Mouse (Mus musculus): ENCODE data around the gene Cdk5r1. TPM values are rescaled to one million over a fixed set of nuclear protein-coding genes. Genes with fewer than 3 reads are reported as not detected.
A peak's percentile ranks its signal among the peaks of the same experiment; 100 is the strongest.

Gene Cdk5r1
- total and polyA plus RNA-seq, 3 experiments, result 2.8 to 23.3 (median 3.5) TPM

DNA sequence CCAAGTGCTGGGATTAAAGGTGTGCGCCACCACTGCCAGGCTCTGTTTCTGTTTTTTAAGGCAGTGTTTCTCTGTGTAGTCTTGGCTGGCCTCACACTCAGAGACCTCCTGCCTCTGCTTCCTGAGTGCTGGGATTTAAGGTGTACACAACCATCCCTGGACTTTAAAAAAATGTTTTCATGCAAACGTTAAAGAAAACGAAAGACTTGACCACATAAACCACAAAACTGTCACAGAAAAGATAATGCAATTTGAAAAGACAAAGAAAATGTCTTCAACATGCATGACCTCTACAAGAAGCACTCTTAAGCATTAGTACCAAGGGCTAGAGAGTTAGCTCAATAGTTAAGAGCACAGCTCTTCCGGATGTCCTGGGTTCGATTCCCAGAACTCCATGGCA, 47.4 kb downstream of the Cdk5r1 start:
- dilution Hi-C loops (cut with MboI; ENCODE audit: extremely low pct_ligation_motif_present, extremely low pct_unique_long_range_greater_than_20kb, low sequenced_read_pairs), result no loop called here
- no peak for DNase-seq (ENCODE audit: extremely low read depth)
- no peak overlapping the region for H3K4me3 ChIP-seq (replicated peaks in 1 of 3; ENCODE audit: low read depth in 2 of 3, low read length in 2 of 3, poor library complexity in 1 of 3)
- H3K9me3 ChIP-seq (replicated peaks; ENCODE audit: low read length), result peaks cover 2% of the 10 kb centered on the region
- no peak overlapping the region for H3K4me2 ChIP-seq (ENCODE audit: insufficient read depth, low read depth, poor library complexity, severe bottlenecking)
- TF ChIP-seq KAT2A (IDR thresholded peaks at IDR 0.05; ENCODE audit: insufficient replicate concordance, low read length), result no peak
- no peak for TF ChIP-seq TBP (conservative IDR thresholded peaks at IDR 0.05; ENCODE audit: low read depth, low read length)
- TF ChIP-seq USF2 (conservative IDR thresholded peaks at IDR 0.05; ENCODE audit: low read depth, low read length), result no peak
- TF ChIP-seq SMC3 (IDR thresholded peaks at IDR 0.05; ENCODE audit: low read depth, low read length), result no peak
- no peak; the same call in 1 of the 2 replicates for TF ChIP-seq ZNF384 (IDR thresholded peaks at IDR 0.05; ENCODE audit: low read depth, low read length)
- TF ChIP-seq NRF1 (IDR thresholded peaks at IDR 0.05; ENCODE audit: low read depth, low read length), result no peak
- no peak for TF ChIP-seq MXI1 (IDR thresholded peaks at IDR 0.05; ENCODE audit: low read depth, low read length)
- TF ChIP-seq ZKSCAN1 (IDR thresholded peaks at IDR 0.05; ENCODE audit: borderline replicate concordance, low read depth, low read length), result no peak
- no peak for TF ChIP-seq SIN3A (IDR thresholded peaks at IDR 0.05; ENCODE audit: low read length)
- no peak for TF ChIP-seq POLR2A (IDR thresholded peaks at IDR 0.05; ENCODE audit: low read depth, low read length)
- TF ChIP-seq ETS1 (conservative IDR thresholded peaks at IDR 0.05; ENCODE audit: low read depth, low read length), result no peak
- no peak for TF ChIP-seq CTCF (conservative IDR thresholded peaks at IDR 0.05 in 1 of 2, IDR thresholded peaks at IDR 0.05 in 1 of 2; ENCODE audit: low read depth in 2 of 2, low read length in 2 of 2)
- TF ChIP-seq POLR2AphosphoS2 (IDR thresholded peaks at IDR 0.05; ENCODE audit: low read depth, low read length), result no peak
- TF ChIP-seq UBTF (IDR thresholded peaks at IDR 0.05; ENCODE audit: low read depth, low read length), result no peak
- TF ChIP-seq GABPA (IDR thresholded peaks at IDR 0.05; ENCODE audit: insufficient replicate concordance, low read depth, low read length), result no peak
- no peak for TF ChIP-seq BHLHE40 (IDR thresholded peaks at IDR 0.05; ENCODE audit: low read depth, low read length)
- no peak for TF ChIP-seq RCOR1 (conservative IDR thresholded peaks at IDR 0.05; ENCODE audit: low read depth, low read length)
- TF ChIP-seq MAZ (IDR thresholded peaks at IDR 0.05; ENCODE audit: low read depth, low read length), result no peak
- H3K27me3 ChIP-seq (replicated peaks), result no peaks in the 10 kb centered on the region
- peaks cover 7 to 17% of the 10 kb centered on the region in 2 experiments for H3K4me1 ChIP-seq (ENCODE audit: control insufficient read depth in 1 of 2, insufficient read depth in 2 of 2)
- H3K27ac ChIP-seq (ENCODE audit: insufficient read depth, low read depth), result no peak overlapping the region
- in situ Hi-C loops (cut with MboI; ENCODE audit: low pct_ligation_motif_present, low pct_unique_long_range_greater_than_20kb, low sequenced_read_pairs), result no loop called here
- no peaks in the 10 kb centered on the region for H3K36me3 ChIP-seq (replicated peaks in 1 of 2; ENCODE audit: control insufficient read depth in 1 of 2, insufficient read depth in 1 of 2, low read length in 1 of 2)
- H3K79me2 ChIP-seq (replicated peaks; ENCODE audit: control insufficient read depth, extremely low read depth, insufficient read depth, poor library complexity, severe bottlenecking), result no peaks in the 10 kb centered on the region
- H3K9ac ChIP-seq (ENCODE audit: insufficient read depth, low read depth), result no peak overlapping the region

DNA sequence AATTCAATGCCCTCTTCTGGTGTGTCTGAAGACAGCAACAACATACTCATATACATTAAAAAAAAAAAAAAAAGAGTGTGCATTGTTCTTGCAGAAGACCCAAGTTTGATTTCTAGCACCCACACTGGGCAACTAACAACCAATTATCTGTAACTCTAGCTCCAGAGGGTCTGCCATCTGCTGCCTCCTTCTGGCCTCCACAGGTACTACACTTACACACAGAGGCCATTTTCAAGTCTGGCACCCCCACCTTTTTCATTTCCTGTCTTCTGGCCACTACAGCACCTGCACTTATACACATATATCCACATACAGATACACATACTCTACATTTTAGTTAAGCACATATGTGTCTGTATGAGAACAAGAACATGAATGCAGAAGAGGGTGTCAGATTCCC, 50.9 kb downstream of the Cdk5r1 start:
- Histone ChIP-seq H3K4me3 (replicated peaks in 1 of 3; ENCODE audit: low read depth in 2 of 3, low read length in 2 of 3, poor library complexity in 1 of 3) (no peak overlapping the region), H3K36me3 (replicated peaks in 1 of 2; ENCODE audit: control insufficient read depth in 1 of 2, insufficient read depth in 1 of 2, low read length in 1 of 2) (no peaks in the 10 kb centered on the region), H3K9ac (ENCODE audit: insufficient read depth, low read depth) (no peak overlapping the region), H3K27ac (ENCODE audit: insufficient read depth, low read depth) (no peak overlapping the region), H3K27me3 (replicated peaks) (no peaks in the 10 kb centered on the region), H3K9me3 (replicated peaks; ENCODE audit: low read length) (peaks cover 2% of the 10 kb centered on the region), H3K4me2 (ENCODE audit: insufficient read depth, low read depth, poor library complexity, severe bottlenecking) (no peak overlapping the region), H3K4me1 (ENCODE audit: control insufficient read depth in 1 of 2, insufficient read depth in 2 of 2) (peaks cover 7 to 15% of the 10 kb centered on the region in 2 experiments), H3K79me2 (replicated peaks; ENCODE audit: control insufficient read depth, extremely low read depth, insufficient read depth, poor library complexity, severe bottlenecking) (no peaks in the 10 kb centered on the region)
- dilution Hi-C loops (cut with MboI; ENCODE audit: extremely low pct_ligation_motif_present, extremely low pct_unique_long_range_greater_than_20kb, low sequenced_read_pairs) (no loop called here), in situ Hi-C loops (cut with MboI; ENCODE audit: low pct_ligation_motif_present, low pct_unique_long_range_greater_than_20kb, low sequenced_read_pairs) (no loop called here)
- DNase-seq (ENCODE audit: extremely low read depth), result no peak
- TF ChIP-seq KAT2A (IDR thresholded peaks at IDR 0.05; ENCODE audit: insufficient replicate concordance, low read length) (no peak), RAD21 (IDR thresholded peaks at IDR 0.05; ENCODE audit: low read depth, low read length) (peak; percentile 47), UBTF (IDR thresholded peaks at IDR 0.05; ENCODE audit: low read depth, low read length) (no peak), CTCF (conservative IDR thresholded peaks at IDR 0.05 in 1 of 2, IDR thresholded peaks at IDR 0.05 in 1 of 2; ENCODE audit: low read depth in 2 of 2, low read length in 2 of 2) (peak; percentile 59 to 63), SMC3 (IDR thresholded peaks at IDR 0.05; ENCODE audit: low read depth, low read length) (peak; percentile 65), JUND (conservative IDR thresholded peaks at IDR 0.05; ENCODE audit: low read depth, low read length) (no peak), ZC3H11A (IDR thresholded peaks at IDR 0.05; ENCODE audit: low read depth, low read length) (no peak)
